21 mouse cellular contexts compared by ENCODE assay signal in the genomic region with DNA sequence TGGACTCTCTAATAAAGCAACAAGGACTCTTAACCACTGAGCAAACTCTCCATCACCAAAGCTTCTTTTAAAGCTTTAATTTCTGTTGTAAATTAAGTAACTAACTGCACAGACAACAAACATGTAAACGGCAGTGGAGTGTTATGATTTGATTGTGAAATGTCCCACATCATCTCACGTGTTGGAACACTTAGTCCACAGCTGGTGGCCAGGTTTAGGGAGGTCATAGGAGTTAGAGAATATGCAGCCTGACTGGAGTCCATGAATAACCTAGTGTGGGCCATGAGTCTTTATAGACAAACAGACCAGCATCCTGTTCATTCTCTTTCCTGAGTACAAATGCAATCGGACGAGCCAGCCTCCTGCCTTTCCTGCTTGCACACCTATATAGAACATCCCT.
"Had no signal": no experiment of that assay in that cellular context is flagged by ENCODE, and none has a peak within 500 bp of the region (broad histone marks: within the 10 kb centered on the region; RNA-seq: fewer than 3 reads in every experiment).

No protein-coding gene starts in this region.

- ATAC-seq: intestine, postnatal 0 days; midbrain, embryonic 15.5 days had no signal

- H3K9ac ChIP-seq: limb, embryonic 12.5 days; limb, embryonic 15.5 days; liver, embryonic 14.5 days; lung, embryonic 15.5 days; midbrain, embryonic 12.5 days; midbrain, embryonic 15.5 days; neural tube, embryonic 12.5 days; neural tube, embryonic 15.5 days had no signal

- H3K4me3 ChIP-seq: limb, embryonic 12.5 days; limb, embryonic 15.5 days; lung, embryonic 15.5 days; midbrain, embryonic 12.5 days; midbrain, embryonic 15.5 days; neural tube, embryonic 12.5 days; neural tube, embryonic 15.5 days had no signal

- H3K27me3 ChIP-seq: limb, embryonic 12.5 days; limb, embryonic 15.5 days; lung, embryonic 15.5 days; midbrain, embryonic 12.5 days; midbrain, embryonic 15.5 days; neural tube, embryonic 12.5 days; neural tube, embryonic 15.5 days had no signal

- H3K4me1 ChIP-seq: limb, embryonic 12.5 days; limb, embryonic 15.5 days; midbrain, embryonic 12.5 days; midbrain, embryonic 15.5 days; neural tube, embryonic 12.5 days; neural tube, embryonic 15.5 days had no signal

- H3K36me3 ChIP-seq: limb, embryonic 12.5 days; limb, embryonic 15.5 days; lung, embryonic 15.5 days; midbrain, embryonic 12.5 days; midbrain, embryonic 15.5 days; neural tube, embryonic 12.5 days; neural tube, embryonic 15.5 days had no signal

- H3K9me3 ChIP-seq: limb, embryonic 12.5 days; limb, embryonic 15.5 days; lung, embryonic 15.5 days; midbrain, embryonic 12.5 days; midbrain, embryonic 15.5 days; neural tube, embryonic 12.5 days; neural tube, embryonic 15.5 days had no signal

- H3K4me2 ChIP-seq: limb, embryonic 12.5 days; limb, embryonic 15.5 days; lung, embryonic 15.5 days; midbrain, embryonic 12.5 days; midbrain, embryonic 15.5 days; neural tube, embryonic 12.5 days; neural tube, embryonic 15.5 days had no signal

- DNase-seq: kidney, adult 2 months; kidney, postnatal 25 days; left cerebral cortex, postnatal 4 days; right cerebral cortex, adult 18-20 months; right cerebral cortex, postnatal 14 days; right cerebral cortex, postnatal 4 days; thymus, adult 2 months; thymus, postnatal 14 days; thymus, postnatal 4 days had no signal

- H3K27ac ChIP-seq: kidney, postnatal 0 days; limb, embryonic 12.5 days; limb, embryonic 15.5 days; liver, embryonic 14.5 days; lung, embryonic 15.5 days; macrophage; midbrain, embryonic 12.5 days; midbrain, embryonic 15.5 days; neural tube, embryonic 12.5 days; neural tube, embryonic 15.5 days; stomach, postnatal 0 days had no signal
